Mouse (Mus musculus): ENCODE data around the gene Olfr10. TPM values are rescaled to one million over a fixed set of nuclear protein-coding genes. Genes with fewer than 3 reads are reported as not detected.
A peak's percentile ranks its signal among the peaks of the same experiment; 100 is the strongest.

Gene Olfr10
- polyA plus RNA-seq (2016; fragmentation: Nextera tagmentation; extraction: Ambion mirVana), result not detected in 2 replicates

DNA sequence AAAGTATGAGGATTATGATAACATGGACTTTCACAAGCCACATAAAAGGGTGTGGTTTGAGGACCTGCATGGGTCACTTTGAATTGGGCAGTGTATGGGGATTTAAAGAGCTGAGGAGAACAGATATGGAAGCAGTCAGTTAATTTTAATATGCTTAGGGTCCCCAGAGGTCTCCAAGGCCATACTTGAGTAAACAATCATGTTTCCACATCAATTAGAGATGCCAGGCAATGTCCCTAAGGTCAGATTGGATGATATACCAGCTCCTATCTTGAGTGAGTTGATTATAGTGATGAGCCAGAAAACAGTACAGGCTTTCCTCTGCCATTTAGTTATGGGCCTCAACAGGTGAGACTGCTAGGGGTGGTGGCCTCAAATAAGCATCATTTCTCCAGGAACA is at the start of gene Olfr10:
Olfr10 (plus strand) TSS at position 301 of the 400 bp plus-strand sequence.
- H3K27ac ChIP-seq, result no peak within 1 kb of the TSS

GRCm38 (mm10) chr11:49259296-49259695 is 45.2 kb upstream of the Olfr10 start:
- WGBS (ENCODE audit: insufficient replicate concordance), result 71% methylated on average over 2 of the region's 2 CpGs
- H3K27ac ChIP-seq, result no peak overlapping the region

More for the DNA sequence above, at the start of gene Olfr10:
- ATAC-seq, result no peak
- Histone ChIP-seq H3K9ac (no peak within 1 kb of the TSS), H3K36me3 (no peaks in the 10 kb centered on the region), H3K4me2 (no peak within 1 kb of the TSS), H3K4me1 (no peaks in the 10 kb centered on the region), H3K9me3 (replicated peaks) (0 out of 2 replicates have a peak, but pooled peaks cover 5% of the 10 kb centered on the region), H3K27me3 (replicated peaks) (no peaks in the 10 kb centered on the region), H3K4me3 (no peak within 1 kb of the TSS)

DNA sequence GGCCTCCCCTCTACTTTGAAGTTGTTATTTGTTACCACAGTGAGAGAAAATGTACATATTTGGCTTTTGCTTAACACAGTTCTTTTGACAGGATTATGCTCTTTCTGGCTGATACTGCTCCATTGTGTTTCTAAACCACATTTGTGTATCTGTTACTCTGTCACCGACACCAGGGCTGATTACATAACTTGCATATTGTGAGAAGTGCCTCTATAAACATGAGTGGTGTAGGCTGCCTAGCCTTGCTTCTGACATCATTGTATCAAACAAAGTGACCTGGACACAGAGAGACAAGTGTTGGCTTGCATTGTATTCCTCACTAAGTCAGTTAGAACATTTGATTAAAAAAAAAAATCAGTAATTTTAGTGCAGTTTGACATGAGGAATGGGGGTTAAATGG is 44.7 kb upstream of the Olfr10 start:
- H3K4me3 ChIP-seq, result no peak overlapping the region
- no peak overlapping the region for H3K27ac ChIP-seq
- ATAC-seq, result no peak
- no peak overlapping the region for H3K9ac ChIP-seq
- no peaks in the 10 kb centered on the region for H3K27me3 ChIP-seq (replicated peaks)
- no peak overlapping the region for H3K4me2 ChIP-seq
- peaks cover 91% of the 10 kb centered on the region for H3K36me3 ChIP-seq
- no peaks in the 10 kb centered on the region for H3K9me3 ChIP-seq (replicated peaks)
- 58% methylated on average over 1 of the region's 1 CpGs for WGBS (ENCODE audit: insufficient replicate concordance)
- H3K4me1 ChIP-seq, result peaks cover 11% of the 10 kb centered on the region

More at GRCm38 (mm10) chr11:49259296-49259695, 45.2 kb upstream of the Olfr10 start:
- Histone ChIP-seq H3K27me3 (replicated peaks) (no peaks in the 10 kb centered on the region), H3K4me3 (no peak overlapping the region), H3K36me3 (peaks cover 91% of the 10 kb centered on the region), H3K9ac (no peak overlapping the region), H3K4me2 (no peak overlapping the region), H3K9me3 (replicated peaks) (no peaks in the 10 kb centered on the region), H3K4me1 (peaks cover 16% of the 10 kb centered on the region)
- ATAC-seq, result no peak

DNA sequence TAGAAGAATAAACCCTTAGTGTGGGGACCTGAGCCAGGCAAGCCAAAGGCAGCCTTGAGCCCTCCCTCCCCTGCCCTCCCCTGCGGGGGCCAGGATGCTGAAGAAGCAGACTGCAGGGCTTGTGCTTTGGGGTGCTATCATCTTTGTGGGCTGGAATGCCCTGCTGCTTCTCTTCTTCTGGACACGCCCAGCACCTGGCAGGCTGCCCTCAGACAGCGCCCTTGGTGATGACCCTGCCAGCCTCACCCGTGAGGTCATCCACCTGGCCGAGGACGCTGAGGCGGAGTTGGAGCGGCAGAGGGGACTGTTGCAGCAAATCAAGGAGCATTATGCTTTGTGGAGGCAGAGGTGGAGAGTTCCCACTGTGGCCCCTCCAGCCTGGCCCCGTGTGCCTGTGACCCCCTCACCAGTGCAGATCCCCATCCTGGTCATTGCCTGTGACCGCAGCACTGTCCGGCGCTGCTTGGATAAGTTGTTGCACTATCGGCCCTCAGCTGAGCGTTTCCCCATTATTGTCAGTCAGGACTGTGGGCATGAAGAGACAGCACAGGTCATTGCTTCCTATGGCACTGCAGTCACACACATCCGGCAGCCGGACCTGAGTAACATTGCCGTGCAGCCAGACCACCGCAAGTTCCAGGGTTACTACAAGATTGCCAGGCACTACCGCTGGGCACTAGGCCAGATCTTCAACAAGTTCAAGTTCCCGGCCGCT is 43.8 kb upstream of the Olfr10 start:
- H3K27ac ChIP-seq, result no peak overlapping the region
- no peak overlapping the region for H3K9ac ChIP-seq
- H3K4me2 ChIP-seq, result no peak overlapping the region
- H3K36me3 ChIP-seq, result peaks cover 90% of the 10 kb centered on the region
- no peak for ATAC-seq
- H3K4me3 ChIP-seq, result no peak overlapping the region
- H3K27me3 ChIP-seq (replicated peaks), result no peaks in the 10 kb centered on the region
- WGBS (ENCODE audit: insufficient replicate concordance), result 90% methylated on average over 21 of the region's 21 CpGs
- H3K9me3 ChIP-seq (replicated peaks), result no peaks in the 10 kb centered on the region
- 0 out of 2 replicates have a peak, but pooled peaks cover 8% of the 10 kb centered on the region for H3K4me1 ChIP-seq

DNA sequence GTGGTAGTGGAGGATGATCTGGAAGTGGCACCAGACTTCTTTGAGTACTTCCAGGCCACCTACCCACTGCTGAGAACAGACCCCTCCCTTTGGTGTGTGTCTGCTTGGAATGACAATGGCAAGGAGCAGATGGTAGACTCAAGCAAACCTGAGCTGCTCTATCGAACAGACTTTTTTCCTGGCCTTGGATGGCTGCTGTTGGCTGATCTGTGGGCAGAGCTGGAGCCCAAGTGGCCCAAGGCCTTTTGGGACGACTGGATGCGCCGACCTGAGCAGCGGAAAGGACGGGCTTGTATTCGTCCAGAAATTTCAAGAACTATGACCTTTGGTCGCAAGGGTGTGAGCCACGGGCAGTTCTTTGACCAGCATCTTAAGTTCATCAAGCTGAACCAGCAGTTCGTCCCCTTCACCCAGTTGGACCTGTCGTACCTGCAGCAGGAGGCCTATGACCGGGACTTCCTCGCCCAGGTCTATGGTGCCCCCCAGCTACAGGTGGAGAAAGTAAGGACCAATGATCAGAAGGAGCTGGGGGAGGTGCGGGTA is 43.2 kb upstream of the Olfr10 start:
- Histone ChIP-seq H3K27ac (no peak overlapping the region), H3K27me3 (replicated peaks) (no peaks in the 10 kb centered on the region), H3K4me1 (0 out of 2 replicates have a peak, but pooled peaks cover 11% of the 10 kb centered on the region), H3K4me3 (no peak overlapping the region), H3K9ac (no peak overlapping the region), H3K4me2 (no peak overlapping the region), H3K36me3 (peaks cover 87% of the 10 kb centered on the region), H3K9me3 (replicated peaks) (no peaks in the 10 kb centered on the region)
- 89% methylated on average over 14 of the region's 14 CpGs for WGBS (ENCODE audit: insufficient replicate concordance)
- no peak for ATAC-seq

- Histone ChIP-seq H3K4me3 (no peak overlapping the region), H3K4me1 (0 out of 2 replicates have a peak, but pooled peaks cover 6% of the 10 kb centered on the region), H3K9me3 (replicated peaks) (no peaks in the 10 kb centered on the region), H3K27me3 (replicated peaks) (no peaks in the 10 kb centered on the region), H3K27ac (no peak overlapping the region), H3K9ac (no peak overlapping the region), H3K36me3 (peaks cover 78% of the 10 kb centered on the region), H3K4me2 (no peak overlapping the region)
- WGBS (ENCODE audit: insufficient replicate concordance), result 89% methylated on average over 5 of the region's 5 CpGs
- no peak for ATAC-seq
These were observed 42.3 kb upstream of the Olfr10 start for GRCm38 (mm10) chr11:49262286-49262685.

DNA sequence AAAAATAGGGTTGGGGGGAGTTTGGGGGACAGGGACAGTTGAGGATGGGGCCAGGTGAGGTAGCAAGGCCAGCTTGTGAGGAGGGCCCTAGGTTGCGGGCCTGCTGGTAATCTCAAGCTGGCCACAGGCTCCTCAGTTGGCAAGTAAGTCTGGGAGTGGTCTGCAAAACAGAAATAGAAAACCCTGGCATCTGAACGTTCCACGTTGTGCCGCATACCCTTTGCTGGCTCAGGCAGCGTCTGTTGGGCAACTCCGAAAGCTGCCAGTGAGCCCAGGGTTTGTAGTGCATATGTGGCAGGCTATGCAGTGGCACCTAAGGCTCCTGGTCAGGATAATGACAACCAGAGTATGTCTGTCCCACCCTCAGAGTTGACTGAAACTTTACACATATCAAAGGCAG is 41.4 kb upstream of the Olfr10 start:
- Histone ChIP-seq H3K9me3 (replicated peaks) (no peaks in the 10 kb centered on the region), H3K36me3 (peaks cover 73% of the 10 kb centered on the region), H3K4me3 (no peak overlapping the region), H3K27ac (0 out of 2 replicates have a peak overlapping the region, but pooled peaks have one; percentile 10), H3K4me2 (no peak overlapping the region), H3K27me3 (replicated peaks) (no peaks in the 10 kb centered on the region), H3K4me1 (0 out of 2 replicates have a peak, but pooled peaks cover 12% of the 10 kb centered on the region), H3K9ac (no peak overlapping the region)
- no peak for ATAC-seq
- WGBS (ENCODE audit: insufficient replicate concordance), result 87% methylated on average over 6 of the region's 6 CpGs

GRCm38 (mm10) chr11:49264081-49264480 is 40.5 kb upstream of the Olfr10 start:
- Histone ChIP-seq H3K27ac (no peak overlapping the region), H3K27me3 (replicated peaks) (no peaks in the 10 kb centered on the region), H3K4me3 (no peak overlapping the region), H3K36me3 (peaks cover 67% of the 10 kb centered on the region), H3K4me1 (0 out of 2 replicates have a peak, but pooled peaks cover 12% of the 10 kb centered on the region), H3K9me3 (replicated peaks) (no peaks in the 10 kb centered on the region), H3K9ac (no peak overlapping the region), H3K4me2 (no peak overlapping the region)
- no peak for ATAC-seq
- WGBS (ENCODE audit: insufficient replicate concordance), result 87% methylated on average over 7 of the region's 7 CpGs

DNA sequence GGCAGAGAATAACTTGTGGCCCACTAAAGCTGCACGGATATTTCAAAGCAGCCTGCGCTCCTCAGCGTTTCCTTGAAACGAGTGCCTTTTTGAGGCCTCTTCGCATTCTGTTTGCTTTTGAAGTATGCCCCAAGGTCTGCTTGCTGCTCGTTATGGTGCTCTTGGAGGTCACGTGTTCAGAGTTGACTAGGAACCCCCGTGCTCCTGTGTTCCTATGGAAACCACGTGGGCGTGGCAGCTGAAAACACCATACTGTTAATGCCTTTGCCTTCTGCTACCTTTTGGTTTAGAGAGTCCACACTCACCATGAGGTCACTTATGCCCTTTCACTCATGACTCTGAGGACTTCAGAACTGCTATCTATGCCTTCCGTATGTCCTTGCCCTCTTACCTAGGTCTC is 39.9 kb upstream of the Olfr10 start:
- ATAC-seq, result no peak
- 0 out of 2 replicates have a peak, but pooled peaks cover 12% of the 10 kb centered on the region for H3K4me1 ChIP-seq
- no peak overlapping the region for H3K27ac ChIP-seq
- no peaks in the 10 kb centered on the region for H3K27me3 ChIP-seq (replicated peaks)
- no peaks in the 10 kb centered on the region for H3K9me3 ChIP-seq (replicated peaks)
- H3K36me3 ChIP-seq, result peaks cover 63% of the 10 kb centered on the region
- WGBS (ENCODE audit: insufficient replicate concordance), result 70% methylated on average over 11 of the region's 11 CpGs
- no peak overlapping the region for H3K4me2 ChIP-seq
- H3K4me3 ChIP-seq, result no peak overlapping the region
- H3K9ac ChIP-seq, result 0 out of 2 replicates have a peak overlapping the region, but pooled peaks have one; percentile 10

- Histone ChIP-seq H3K4me1 (0 out of 2 replicates have a peak, but pooled peaks cover 12% of the 10 kb centered on the region), H3K36me3 (peaks cover 58% of the 10 kb centered on the region), H3K9me3 (replicated peaks) (no peaks in the 10 kb centered on the region), H3K27me3 (replicated peaks) (no peaks in the 10 kb centered on the region), H3K9ac (no peak overlapping the region), H3K27ac (no peak overlapping the region), H3K4me2 (no peak overlapping the region), H3K4me3 (no peak overlapping the region)
- WGBS (ENCODE audit: insufficient replicate concordance), result 76% methylated on average over 8 of the region's 8 CpGs
- no peak for ATAC-seq
These were observed 39.4 kb upstream of the Olfr10 start for GRCm38 (mm10) chr11:49265101-49265500.

DNA sequence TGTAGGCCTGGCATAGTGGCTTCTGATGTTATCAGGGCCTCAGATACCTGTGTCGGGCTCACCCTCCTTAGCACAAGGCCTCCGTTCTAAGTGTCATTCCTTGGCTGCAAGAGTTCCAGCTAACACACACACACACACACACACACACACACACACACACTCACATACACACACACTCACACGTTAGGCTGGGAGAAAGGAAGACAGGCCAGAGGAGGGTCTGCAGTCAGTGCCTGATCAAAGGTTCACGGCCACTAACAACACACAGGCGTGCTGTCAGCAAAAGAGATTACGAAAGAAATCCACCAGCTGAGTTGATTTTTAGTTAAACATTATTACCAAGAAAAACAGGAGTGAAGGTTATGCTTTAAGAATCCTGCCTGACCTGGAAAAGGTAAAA is 37.9 kb upstream of the Olfr10 start:
- Histone ChIP-seq H3K9me3 (replicated peaks) (no peaks in the 10 kb centered on the region), H3K4me3 (no peak overlapping the region), H3K4me2 (no peak overlapping the region), H3K27ac (0 out of 2 replicates have a peak overlapping the region, but pooled peaks have one; percentile 27), H3K4me1 (0 out of 2 replicates have a peak, but pooled peaks cover 12% of the 10 kb centered on the region), H3K9ac (no peak overlapping the region), H3K36me3 (peaks cover 42% of the 10 kb centered on the region), H3K27me3 (replicated peaks) (no peaks in the 10 kb centered on the region)
- 68% methylated on average over 6 of the region's 6 CpGs for WGBS (ENCODE audit: insufficient replicate concordance)
- peak; percentile 47; the same call in 1 of the 2 replicates for ATAC-seq

GRCm38 (mm10) chr11:49267316-49267715 is 37.2 kb upstream of the Olfr10 start:
- Histone ChIP-seq H3K4me3 (no peak overlapping the region), H3K4me2 (no peak overlapping the region), H3K9me3 (replicated peaks) (no peaks in the 10 kb centered on the region), H3K27ac (peak overlapping the region; percentile 45; the same call in 1 of the 2 replicates), H3K36me3 (peaks cover 36% of the 10 kb centered on the region), H3K27me3 (replicated peaks) (no peaks in the 10 kb centered on the region), H3K4me1 (0 out of 2 replicates have a peak, but pooled peaks cover 12% of the 10 kb centered on the region), H3K9ac (no peak overlapping the region)
- ATAC-seq, result no peak
- WGBS (ENCODE audit: insufficient replicate concordance), result 83% methylated on average over 10 of the region's 10 CpGs

All from liver, embryonic 12.5 days (tissue).